Mouse (Mus musculus): ENCODE data around the gene 4833439L19Rik. TPM values are rescaled to one million over a fixed set of nuclear protein-coding genes. Genes with fewer than 3 reads are reported as not detected.

Gene 4833439L19Rik
- polyA plus RNA-seq, 1 experiment from 2014 or later: 124 TPM

DNA sequence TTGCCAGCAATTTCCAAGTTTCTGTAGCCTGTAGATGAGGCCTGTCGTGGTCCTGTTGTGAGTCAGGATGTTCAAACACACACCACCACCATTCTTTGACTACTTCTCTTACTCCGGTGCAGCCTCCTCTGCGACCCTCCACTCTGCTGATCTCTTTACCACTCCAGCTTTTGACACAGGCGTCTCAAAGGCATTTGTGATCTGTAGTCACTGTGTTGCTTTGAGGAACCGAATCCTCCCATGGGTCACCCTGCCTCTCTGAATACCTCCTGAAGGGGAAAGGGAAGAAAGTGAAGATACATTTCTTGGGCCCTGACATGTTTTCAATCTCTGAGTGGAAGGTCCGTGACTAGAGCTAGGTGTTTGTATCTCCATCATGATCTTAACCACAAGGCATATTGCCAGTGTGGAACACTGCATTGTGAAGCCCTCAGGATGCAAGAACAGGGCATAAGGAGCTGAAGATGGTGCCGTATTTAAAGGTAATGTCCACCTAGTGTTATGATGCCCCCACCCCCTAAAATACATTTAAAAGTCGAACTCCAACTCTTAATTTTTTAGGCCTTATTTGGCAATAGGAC, 26.6 kb upstream of the 4833439L19Rik start:
- 87% methylated on average over 8 of the region's 8 CpGs for WGBS
- peaks cover 10% of the 10 kb centered on the region for H3K4me1 ChIP-seq (ENCODE audit: control insufficient read depth, insufficient read depth, low read length)
- no peak overlapping the region for H3K27ac ChIP-seq (replicated peaks; ENCODE audit: low read depth, low read length)
- H3K9ac ChIP-seq (ENCODE audit: low read depth, low read length): no peak overlapping the region
- peaks cover 39% of the 10 kb centered on the region for H3K36me3 ChIP-seq (ENCODE audit: control insufficient read depth, insufficient read depth, low read length)
- DNase-seq (ENCODE audit: low spot score): no peak
- no peak overlapping the region; the same call in 1 of the 2 replicates for H3K4me3 ChIP-seq (ENCODE audit: low read depth, low read length)
- no peaks in the 10 kb centered on the region for H3K9me3 ChIP-seq (ENCODE audit: control insufficient read depth, low read length)
- ATAC-seq (ENCODE audit: low read depth): no peak
- no peaks in the 10 kb centered on the region for H3K27me3 ChIP-seq (replicated peaks; ENCODE audit: control insufficient read depth, insufficient read depth, low read length)
- peak overlapping the region; percentile 82 for H3K4me2 ChIP-seq (ENCODE audit: low read depth, low read length)

DNA sequence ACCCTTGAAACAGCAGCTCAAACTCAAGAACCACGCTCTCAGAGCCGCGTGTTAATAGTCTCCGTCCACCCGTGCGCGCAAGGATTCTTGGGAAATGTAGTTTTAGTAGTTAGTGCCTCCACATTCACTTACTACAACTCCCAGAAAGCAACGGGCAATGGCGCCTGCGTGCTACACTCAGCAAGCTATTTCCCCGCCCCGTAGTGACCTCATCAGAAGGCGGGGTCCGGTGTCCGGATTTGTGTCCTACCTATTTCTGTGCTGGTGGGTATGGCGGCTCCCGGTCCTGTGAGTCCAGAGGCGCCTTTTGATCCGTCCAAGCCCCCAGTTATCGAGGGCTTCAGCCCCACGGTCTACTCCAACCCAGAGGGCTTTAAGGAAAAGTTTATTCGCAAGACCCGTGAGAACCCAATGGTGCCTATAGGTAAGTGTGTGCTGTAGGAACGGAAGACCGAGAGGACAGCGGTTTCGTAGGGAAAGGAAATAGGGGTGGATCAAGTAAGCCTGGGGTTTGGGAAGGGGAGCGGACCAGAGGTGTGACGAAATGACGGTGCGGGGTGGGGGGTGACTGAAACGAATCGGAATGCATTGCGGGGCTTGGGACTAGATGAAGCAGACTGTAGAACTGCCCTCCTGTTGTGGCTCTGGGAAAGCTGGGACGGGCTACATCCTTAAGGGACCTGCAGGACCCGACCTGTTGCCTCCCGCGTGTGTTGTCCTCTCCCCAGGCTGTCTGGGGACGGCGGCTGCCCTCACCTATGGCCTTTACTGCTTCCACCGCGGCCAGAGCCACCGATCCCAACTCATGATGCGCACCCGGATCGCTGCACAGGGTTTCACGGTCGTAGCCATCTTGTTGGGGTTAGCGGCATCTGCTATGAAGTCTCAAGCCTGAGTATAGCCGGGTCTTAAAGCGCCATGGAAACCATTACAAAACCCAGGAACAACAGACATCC, 25.0 kb upstream of the 4833439L19Rik start, which contains the start of the genes Nop16 and Higd2a:
TSS of gene Nop16 (minus strand) at position 95 of the 956 bp plus-strand sequence.
TSS of gene Higd2a (plus strand) at position 212 of the 956 bp plus-strand sequence.
- peak within 1 kb of the TSS; percentile 82 for H3K4me2 ChIP-seq (ENCODE audit: low read depth, low read length)
- peak within 1 kb of the TSS; percentile 67 for H3K4me3 ChIP-seq (ENCODE audit: low read depth, low read length)
- DNase-seq (ENCODE audit: low spot score) (peak; percentile 100), ATAC-seq (ENCODE audit: low read depth) (peak; percentile 97)
- peaks cover 46% of the 10 kb centered on the region for H3K36me3 ChIP-seq (ENCODE audit: control insufficient read depth, insufficient read depth, low read length)
- H3K27ac ChIP-seq (replicated peaks; ENCODE audit: low read depth, low read length): peak within 1 kb of the TSS; percentile 85
- peak within 1 kb of the TSS; percentile 77 for H3K9ac ChIP-seq (ENCODE audit: low read depth, low read length)
- WGBS: under 1% methylated on average over 51 of the region's 51 CpGs
- no peaks in the 10 kb centered on the region for H3K9me3 ChIP-seq (ENCODE audit: control insufficient read depth, low read length)
- no peaks in the 10 kb centered on the region for H3K27me3 ChIP-seq (replicated peaks; ENCODE audit: control insufficient read depth, insufficient read depth, low read length)
- H3K4me1 ChIP-seq (ENCODE audit: control insufficient read depth, insufficient read depth, low read length): peaks cover 10% of the 10 kb centered on the region

GRCm38 (mm10) chr13:54589414-54589995, 24.3 kb upstream of the 4833439L19Rik start:
- Histone ChIP-seq H3K27ac (replicated peaks; ENCODE audit: low read depth, low read length) (peak overlapping the region; percentile 85), H3K27me3 (replicated peaks; ENCODE audit: control insufficient read depth, insufficient read depth, low read length) (no peaks in the 10 kb centered on the region), H3K4me1 (ENCODE audit: control insufficient read depth, insufficient read depth, low read length) (peaks cover 10% of the 10 kb centered on the region), H3K4me2 (ENCODE audit: low read depth, low read length) (peak overlapping the region; percentile 82), H3K9me3 (ENCODE audit: control insufficient read depth, low read length) (no peaks in the 10 kb centered on the region), H3K4me3 (ENCODE audit: low read depth, low read length) (peak overlapping the region; percentile 67), H3K9ac (ENCODE audit: low read depth, low read length) (peak overlapping the region; percentile 77), H3K36me3 (ENCODE audit: control insufficient read depth, insufficient read depth, low read length) (peaks cover 51% of the 10 kb centered on the region)
- peak; percentile 18 for ATAC-seq (ENCODE audit: low read depth)
- WGBS: 2% methylated on average over 23 of the region's 24 CpGs
- DNase-seq (ENCODE audit: low spot score): no peak

DNA sequence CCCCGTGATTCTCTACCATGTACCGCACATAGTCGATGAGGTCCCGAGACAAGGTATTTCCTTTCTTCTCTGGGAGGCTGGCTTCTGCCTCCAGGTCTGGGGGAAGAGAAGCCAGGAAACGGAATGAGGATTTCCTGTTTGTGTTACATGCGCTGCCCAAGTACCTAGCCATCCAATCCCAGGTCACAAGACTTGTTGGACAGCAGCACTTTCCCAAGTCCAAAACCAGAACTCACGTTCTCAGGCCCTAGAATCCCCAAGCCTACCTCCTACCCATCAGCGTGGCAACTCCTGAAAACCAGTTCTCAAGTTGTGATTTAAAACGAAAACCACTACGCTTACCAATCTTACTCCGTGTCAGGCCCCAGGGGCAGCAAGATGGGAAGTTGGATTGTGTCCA, 20.6 kb upstream of the 4833439L19Rik start:
- no peak overlapping the region for H3K9ac ChIP-seq (ENCODE audit: low read depth, low read length)
- no peak overlapping the region for H3K4me3 ChIP-seq (ENCODE audit: low read depth, low read length)
- 93% methylated on average over 11 of the region's 11 CpGs for WGBS
- no peak for DNase-seq (ENCODE audit: low spot score)
- H3K4me2 ChIP-seq (ENCODE audit: low read depth, low read length): no peak overlapping the region
- peaks cover 73% of the 10 kb centered on the region for H3K36me3 ChIP-seq (ENCODE audit: control insufficient read depth, insufficient read depth, low read length)
- no peaks in the 10 kb centered on the region for H3K9me3 ChIP-seq (ENCODE audit: control insufficient read depth, low read length)
- no peaks in the 10 kb centered on the region for H3K27me3 ChIP-seq (replicated peaks; ENCODE audit: control insufficient read depth, insufficient read depth, low read length)
- no peak overlapping the region for H3K27ac ChIP-seq (replicated peaks; ENCODE audit: low read depth, low read length)
- H3K4me1 ChIP-seq (ENCODE audit: control insufficient read depth, insufficient read depth, low read length): peaks cover under 1% of the 10 kb centered on the region; the same call in 1 of the 2 replicates
- ATAC-seq (ENCODE audit: low read depth): no peak

DNA sequence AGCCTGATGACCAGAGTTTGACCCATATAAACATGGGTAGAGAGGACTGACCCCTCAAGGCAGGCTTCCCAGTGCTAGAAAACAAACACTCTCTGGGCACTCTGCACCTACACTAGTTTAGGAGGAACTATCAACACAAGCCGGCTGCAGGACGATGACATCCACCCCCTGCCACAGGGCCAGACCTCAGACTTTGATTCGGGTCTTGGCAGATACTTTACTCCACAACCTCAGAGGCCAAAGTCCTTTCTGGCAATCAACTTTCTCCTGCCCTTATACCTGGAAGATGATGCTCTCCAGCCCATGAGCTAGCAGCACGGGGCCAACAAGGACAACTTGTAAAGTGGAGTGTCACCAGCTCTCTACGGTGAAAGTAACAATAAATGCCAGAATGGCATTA, 17.6 kb upstream of the 4833439L19Rik start:
- no peak for ATAC-seq (ENCODE audit: low read depth)
- Histone ChIP-seq H3K4me3 (ENCODE audit: low read depth, low read length) (no peak overlapping the region), H3K36me3 (ENCODE audit: control insufficient read depth, insufficient read depth, low read length) (peaks cover 88% of the 10 kb centered on the region), H3K27ac (replicated peaks; ENCODE audit: low read depth, low read length) (no peak overlapping the region), H3K4me1 (ENCODE audit: control insufficient read depth, insufficient read depth, low read length) (no peaks in the 10 kb centered on the region), H3K9me3 (ENCODE audit: control insufficient read depth, low read length) (no peaks in the 10 kb centered on the region), H3K9ac (ENCODE audit: low read depth, low read length) (no peak overlapping the region), H3K4me2 (ENCODE audit: low read depth, low read length) (no peak overlapping the region), H3K27me3 (replicated peaks; ENCODE audit: control insufficient read depth, insufficient read depth, low read length) (no peaks in the 10 kb centered on the region)
- no peak for DNase-seq (ENCODE audit: low spot score)
- 94% methylated on average over 5 of the region's 5 CpGs for WGBS

DNA sequence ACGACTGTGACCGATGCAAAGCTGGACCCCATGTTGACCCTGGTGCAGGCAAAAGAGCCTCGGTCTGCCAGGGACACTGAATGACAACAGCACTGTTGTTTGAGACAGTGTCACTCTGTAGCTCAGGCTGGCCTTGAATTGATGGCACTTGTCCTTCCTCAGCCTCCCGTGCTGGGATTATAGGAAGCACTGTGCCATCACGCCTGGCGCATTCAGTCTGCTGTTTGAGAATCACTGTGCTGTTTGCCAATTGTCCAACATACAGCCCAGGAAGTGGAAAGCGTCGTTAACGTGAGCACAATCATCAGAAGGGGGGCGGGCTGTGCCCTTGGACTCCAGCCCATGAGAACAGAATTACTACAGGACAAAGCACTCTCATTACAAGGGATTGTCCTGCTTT, 16.9 kb upstream of the 4833439L19Rik start:
- no peak overlapping the region for H3K27ac ChIP-seq (replicated peaks; ENCODE audit: low read depth, low read length)
- no peak overlapping the region for H3K9ac ChIP-seq (ENCODE audit: low read depth, low read length)
- H3K9me3 ChIP-seq (ENCODE audit: control insufficient read depth, low read length): no peaks in the 10 kb centered on the region
- 80% methylated on average over 10 of the region's 10 CpGs for WGBS
- H3K4me1 ChIP-seq (ENCODE audit: control insufficient read depth, insufficient read depth, low read length): no peaks in the 10 kb centered on the region
- DNase-seq (ENCODE audit: low spot score): no peak
- H3K27me3 ChIP-seq (replicated peaks; ENCODE audit: control insufficient read depth, insufficient read depth, low read length): no peaks in the 10 kb centered on the region
- no peak for ATAC-seq (ENCODE audit: low read depth)
- H3K36me3 ChIP-seq (ENCODE audit: control insufficient read depth, insufficient read depth, low read length): peaks cover 87% of the 10 kb centered on the region
- H3K4me3 ChIP-seq (ENCODE audit: low read depth, low read length): no peak overlapping the region
- H3K4me2 ChIP-seq (ENCODE audit: low read depth, low read length): no peak overlapping the region

DNA sequence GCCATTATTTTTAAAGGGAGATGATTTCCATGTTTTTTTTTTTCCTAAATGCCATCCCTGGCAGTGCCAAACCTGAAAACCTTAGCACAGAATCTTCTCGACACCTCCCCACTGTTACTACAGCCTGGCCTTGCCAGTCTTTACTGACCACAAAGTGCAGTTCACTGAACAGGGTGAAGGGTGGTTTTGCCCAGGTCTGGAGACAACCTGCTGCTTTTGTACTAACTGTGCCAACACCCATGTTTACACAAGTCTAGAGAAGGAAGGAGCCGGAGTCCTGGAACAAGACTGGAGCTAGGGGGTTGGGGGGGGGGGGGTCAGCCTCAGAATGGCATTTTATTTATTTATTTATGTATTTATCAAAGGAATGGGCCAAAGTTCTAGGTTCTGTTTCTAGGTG, 16.1 kb upstream of the 4833439L19Rik start:
- Histone ChIP-seq H3K36me3 (ENCODE audit: control insufficient read depth, insufficient read depth, low read length) (peaks cover 85% of the 10 kb centered on the region), H3K9ac (ENCODE audit: low read depth, low read length) (no peak overlapping the region), H3K4me3 (ENCODE audit: low read depth, low read length) (no peak overlapping the region), H3K27ac (replicated peaks; ENCODE audit: low read depth, low read length) (no peak overlapping the region), H3K4me1 (ENCODE audit: control insufficient read depth, insufficient read depth, low read length) (no peaks in the 10 kb centered on the region), H3K27me3 (replicated peaks; ENCODE audit: control insufficient read depth, insufficient read depth, low read length) (no peaks in the 10 kb centered on the region), H3K9me3 (ENCODE audit: control insufficient read depth, low read length) (no peaks in the 10 kb centered on the region), H3K4me2 (ENCODE audit: low read depth, low read length) (no peak overlapping the region)
- 86% methylated on average over 2 of the region's 2 CpGs for WGBS
- DNase-seq (ENCODE audit: low spot score): no peak
- ATAC-seq (ENCODE audit: low read depth): no peak

- Histone ChIP-seq H3K9ac (ENCODE audit: low read depth, low read length) (no peak overlapping the region), H3K4me2 (ENCODE audit: low read depth, low read length) (no peak overlapping the region), H3K27me3 (replicated peaks; ENCODE audit: control insufficient read depth, insufficient read depth, low read length) (no peaks in the 10 kb centered on the region), H3K36me3 (ENCODE audit: control insufficient read depth, insufficient read depth, low read length) (peaks cover 50% of the 10 kb centered on the region), H3K4me1 (ENCODE audit: control insufficient read depth, insufficient read depth, low read length) (peaks cover 8% of the 10 kb centered on the region; the same call in 1 of the 2 replicates), H3K9me3 (ENCODE audit: control insufficient read depth, low read length) (no peaks in the 10 kb centered on the region), H3K27ac (replicated peaks; ENCODE audit: low read depth, low read length) (no peak overlapping the region), H3K4me3 (ENCODE audit: low read depth, low read length) (no peak overlapping the region)
- ATAC-seq (ENCODE audit: low read depth) (no peak), DNase-seq (ENCODE audit: low spot score) (no peak)
- 84% methylated on average over 21 of the region's 21 CpGs for WGBS
Observed at GRCm38 (mm10) chr13:54577652-54578507, 12.6 kb upstream of the 4833439L19Rik start.

Measured in embryonic facial prominence, embryonic 14.5 days (tissue).